Mouse (Mus musculus) left cerebral cortex, postnatal 14 days (tissue): ENCODE measurements at regions not wholly inside any gene's neighbourhood (a gene's known extent, or its start where the extent isn't known, plus 50 kb on each side); places are given as distances from the start of the nearest gene placed in this dataset.
A peak's percentile ranks its signal among the peaks of the same experiment; 100 is the strongest.

Source experiments
- DNase-seq, 2 experiments: peaks; one replicate each; pipeline ENCODE4 v3.0.0; 2021 to 2022; ENCODE audit warnings: low spot score in 2 of 2, mixed read lengths in 1 of 2
- intact Hi-C: fragments of 180-260 bp; cut with DNase I; formaldehyde crosslinking; loops from one replicate; pipeline ENCODE4 v1.15.1; 2025

DNA sequence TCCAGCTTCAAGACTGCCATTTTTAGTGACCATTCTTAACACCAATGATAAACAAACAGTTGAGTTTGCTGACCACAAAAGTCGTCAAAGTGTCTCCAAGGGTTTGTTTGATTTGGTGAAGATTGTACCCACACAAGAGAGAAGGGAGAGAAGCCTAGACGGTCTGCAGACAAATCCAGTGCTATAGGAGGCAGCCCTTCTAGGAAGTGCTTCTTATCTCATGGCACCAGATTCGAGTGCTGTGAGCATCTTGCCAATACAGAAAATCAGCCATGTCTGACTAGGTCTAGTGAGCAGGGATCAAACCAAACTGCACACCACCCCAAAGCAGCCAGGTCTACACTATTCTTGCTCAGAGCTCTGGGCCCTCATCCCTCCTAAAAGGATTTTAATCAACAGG, 416.4 kb downstream of the Fut8 start:
- intact Hi-C loops: no loop called here

DNA sequence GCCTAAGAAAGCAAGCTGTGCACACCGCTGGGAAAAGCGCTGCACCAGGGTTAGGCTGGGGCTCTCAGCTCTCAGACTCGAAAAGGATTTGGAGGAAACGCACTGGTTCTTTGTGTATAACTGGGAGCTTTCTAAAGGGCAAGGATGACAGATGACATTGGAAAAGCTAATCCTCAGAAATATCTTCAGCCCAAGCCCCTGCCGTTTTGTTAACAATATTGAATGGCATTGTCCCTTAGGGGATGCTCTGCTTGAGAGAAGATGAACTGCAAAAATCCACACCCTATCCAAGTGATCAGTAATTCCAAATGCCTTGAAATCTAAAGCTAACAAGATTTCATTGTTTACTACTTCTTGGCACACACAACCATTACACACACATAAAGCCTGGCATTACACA, 419.1 kb downstream of the Fut8 start:
- intact Hi-C loops: no loop called here
- no peak for DNase-seq

More for the DNA sequence above, 416.4 kb downstream of the Fut8 start:
- no peak for DNase-seq

DNA sequence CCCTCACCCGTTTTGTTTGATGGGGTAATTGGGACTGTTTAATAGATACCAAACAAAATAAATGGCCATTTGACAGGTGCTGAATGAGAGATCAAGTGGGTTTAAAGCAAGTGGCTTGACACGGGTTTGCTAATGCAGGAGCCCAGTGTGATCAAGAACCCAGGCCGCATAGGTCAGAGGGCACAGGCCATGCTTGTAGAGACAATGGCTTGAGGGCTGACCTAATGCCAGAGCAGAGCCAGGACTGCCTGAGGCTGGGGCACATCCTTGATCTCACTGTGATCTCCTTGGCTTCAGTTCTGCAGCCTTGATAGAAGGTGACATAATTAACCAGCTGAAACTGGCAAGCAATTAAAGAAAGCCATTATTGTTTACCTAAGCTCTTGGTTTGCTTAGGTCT, 420.0 kb downstream of the Fut8 start:
- DNase-seq: no peak
- intact Hi-C loops: no loop called here

DNA sequence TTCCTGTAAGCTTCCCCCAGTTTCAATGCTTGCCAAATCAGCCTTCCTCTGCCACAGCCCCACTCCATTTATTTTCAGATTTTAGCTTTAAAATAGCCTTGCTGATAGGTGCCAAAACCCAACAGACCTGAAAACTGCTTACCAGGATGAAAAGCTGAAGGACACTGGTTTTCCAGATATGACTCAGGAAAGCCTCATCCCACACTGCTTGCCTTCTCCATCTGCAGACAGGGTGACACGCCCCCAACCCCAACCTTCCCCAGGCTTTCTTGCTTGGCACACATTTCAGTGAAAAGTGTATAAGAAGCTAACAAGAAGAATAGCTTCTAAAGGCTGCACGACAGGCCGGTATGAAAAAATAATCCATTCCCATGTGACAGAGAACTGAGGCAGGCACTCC, 425.3 kb downstream of the Fut8 start:
- intact Hi-C loops: no loop called here
- DNase-seq: peak; percentile 9 to 23

DNA sequence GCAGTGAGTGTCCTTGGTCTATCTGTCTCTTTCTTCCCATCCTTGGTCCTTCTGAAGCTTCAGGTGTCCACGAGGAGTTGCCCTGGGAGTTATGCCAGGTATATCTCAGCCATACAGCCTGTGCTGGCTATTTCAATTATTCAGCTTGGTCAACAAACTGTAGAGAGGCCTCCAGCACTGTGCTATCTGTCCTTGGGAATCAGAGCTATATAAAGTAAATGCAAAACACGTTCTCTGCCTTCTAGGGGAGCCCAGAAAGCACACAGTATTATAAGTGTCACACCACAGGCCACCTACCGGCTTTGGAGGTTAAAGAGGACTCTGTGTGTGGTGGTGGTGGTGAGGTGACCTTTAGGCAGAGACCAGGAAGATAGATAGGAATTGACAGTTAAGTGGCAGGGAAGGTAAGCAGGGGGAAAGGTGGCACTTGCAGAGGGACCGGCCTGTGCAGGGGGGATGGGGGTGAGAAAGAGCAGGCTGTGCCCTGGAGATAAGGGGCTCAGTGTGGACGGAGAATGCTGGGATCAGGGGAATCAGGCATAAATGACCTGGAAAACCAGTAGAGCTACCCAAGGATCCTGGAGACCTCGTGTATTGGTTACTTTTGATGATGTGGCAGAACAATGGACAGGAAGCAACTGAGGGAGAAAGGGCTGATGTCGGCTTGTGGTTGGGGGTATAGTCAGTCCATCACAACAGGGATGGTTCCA, 425.9 kb downstream of the Fut8 start:
- no peak for DNase-seq
- intact Hi-C loops: no loop called here

DNA sequence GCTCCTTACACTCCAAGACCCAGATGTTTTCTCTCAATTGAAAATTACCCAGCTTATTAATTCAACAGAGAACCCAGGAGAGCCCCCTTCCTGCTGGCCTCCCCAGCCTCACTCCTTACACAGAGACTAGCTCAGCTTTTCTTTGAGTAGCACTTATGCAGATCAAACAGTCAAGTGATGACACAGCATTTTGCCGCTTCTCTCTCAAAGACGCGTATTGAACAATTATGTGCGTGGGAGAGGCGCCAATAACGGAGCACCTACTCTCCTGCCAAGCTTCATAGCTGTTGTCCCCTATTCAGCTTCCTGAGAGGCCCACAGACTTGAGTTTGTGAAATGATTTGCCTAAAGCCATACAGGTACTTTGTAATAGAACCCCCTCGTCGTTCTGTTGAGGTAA, 428.5 kb downstream of the Fut8 start:
- intact Hi-C loops: loop anchor here (5.0 kb wide), 2 partner anchors 424 to 664 kb away; no protein-coding TSS in a partner anchor
- DNase-seq: peak in 1 of 2 experiments; percentile 15

DNA sequence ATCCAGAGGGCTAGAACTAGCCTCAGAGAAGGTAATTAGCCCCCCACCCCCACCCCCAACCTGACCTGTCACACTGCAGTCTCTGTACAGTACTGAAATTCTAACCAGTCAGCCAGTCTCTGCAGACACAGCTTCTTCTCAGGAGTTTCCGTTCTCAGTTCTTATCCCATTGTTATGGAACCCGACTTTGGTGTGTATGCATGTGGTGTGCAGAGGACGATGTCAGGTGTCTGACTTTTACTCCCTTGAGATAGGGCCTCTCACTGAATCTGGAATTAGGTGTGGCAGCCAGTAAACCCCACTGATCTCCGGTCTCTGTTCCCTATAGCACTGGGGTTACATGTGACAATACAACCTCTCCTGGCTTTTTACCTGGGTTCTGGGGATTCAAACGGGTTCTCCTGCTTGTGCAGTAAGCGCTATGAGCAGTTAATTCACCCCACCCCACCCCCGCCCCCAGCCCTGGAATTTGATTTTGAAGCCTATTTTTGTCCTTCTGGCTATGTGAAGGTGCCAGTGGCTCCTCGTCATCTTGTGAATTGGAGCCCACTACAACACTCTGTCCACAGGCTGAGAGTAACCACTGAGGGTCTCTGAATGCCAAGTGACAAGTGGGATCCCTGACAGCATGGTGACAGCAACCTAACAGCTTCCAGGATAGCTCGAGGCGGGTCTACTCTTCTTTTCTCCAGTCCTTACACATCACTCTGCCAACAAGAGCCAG, 429.4 kb downstream of the Fut8 start:
- no peak for DNase-seq
- intact Hi-C loops: loop anchor here (5.0 kb wide), 2 partner anchors 425 to 665 kb away; no protein-coding TSS in a partner anchor

DNA sequence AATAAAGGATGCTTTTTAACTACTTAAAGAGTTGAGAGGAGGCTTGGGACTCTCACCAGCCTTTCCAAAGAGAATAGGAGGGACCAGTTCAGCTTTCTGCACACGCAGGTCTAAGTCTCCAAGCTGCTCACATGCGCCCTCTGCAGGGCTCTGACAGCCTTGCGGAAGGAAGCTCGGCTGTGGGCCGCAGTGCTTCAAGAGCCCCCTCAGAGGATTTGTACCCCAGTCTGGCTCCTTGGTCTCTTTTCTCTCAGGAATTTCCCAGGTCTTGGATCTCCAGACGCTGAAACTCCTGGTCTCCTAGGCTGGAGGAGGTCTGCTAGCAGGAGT, 429.9 kb downstream of the Fut8 start:
- DNase-seq: peak; percentile 61 to 77
- intact Hi-C loops: loop anchor here (5.0 kb wide), 2 partner anchors 426 to 666 kb away; no protein-coding TSS in a partner anchor

DNA sequence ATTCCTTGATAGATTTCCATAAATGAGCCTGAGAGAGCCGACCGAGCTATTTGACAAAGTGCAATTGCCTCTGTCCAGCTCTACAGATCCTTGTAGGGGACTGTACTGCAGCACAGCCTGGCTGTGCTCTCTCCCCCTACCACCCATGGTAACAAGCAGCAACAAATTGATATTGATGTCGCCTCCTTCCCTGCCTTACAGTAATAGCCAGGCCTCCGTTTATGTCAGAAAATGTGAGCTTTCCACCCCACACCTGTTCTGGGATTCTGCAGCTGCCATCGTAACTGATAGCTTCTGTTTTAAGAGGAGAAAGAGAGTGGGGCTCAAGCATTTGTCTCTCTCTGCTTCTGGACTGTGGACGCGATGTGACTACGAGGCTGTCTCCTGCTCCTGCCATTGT, 432.6 kb downstream of the Fut8 start:
- intact Hi-C loops: loop anchor here (10.0 kb wide), 1 partner anchor 114 kb away; no protein-coding TSS in a partner anchor

DNA sequence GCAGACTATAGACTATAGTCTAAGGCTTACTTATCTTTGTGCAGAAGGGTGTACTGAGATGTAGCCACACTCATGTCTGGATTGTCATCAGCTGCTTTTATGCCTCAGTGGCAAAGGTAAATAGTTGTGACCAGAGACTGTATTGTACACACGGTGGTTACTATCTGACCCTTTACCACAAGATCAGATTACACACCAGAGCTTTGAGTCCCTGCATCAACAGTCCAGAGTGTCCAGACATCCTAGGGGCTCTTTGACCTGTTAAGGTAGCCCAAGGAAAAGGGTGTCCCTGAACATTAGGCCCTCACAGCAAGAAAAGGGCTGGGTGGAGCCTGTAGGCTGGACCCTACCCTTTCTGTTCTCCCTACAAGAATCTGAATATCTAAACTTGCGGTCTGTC, 436.4 kb downstream of the Fut8 start:
- DNase-seq: no peak
- intact Hi-C loops: loop anchor here (10.0 kb wide), 1 partner anchor 110 kb away; no protein-coding TSS in a partner anchor

More for the DNA sequence above, 432.6 kb downstream of the Fut8 start:
- no peak for DNase-seq

DNA sequence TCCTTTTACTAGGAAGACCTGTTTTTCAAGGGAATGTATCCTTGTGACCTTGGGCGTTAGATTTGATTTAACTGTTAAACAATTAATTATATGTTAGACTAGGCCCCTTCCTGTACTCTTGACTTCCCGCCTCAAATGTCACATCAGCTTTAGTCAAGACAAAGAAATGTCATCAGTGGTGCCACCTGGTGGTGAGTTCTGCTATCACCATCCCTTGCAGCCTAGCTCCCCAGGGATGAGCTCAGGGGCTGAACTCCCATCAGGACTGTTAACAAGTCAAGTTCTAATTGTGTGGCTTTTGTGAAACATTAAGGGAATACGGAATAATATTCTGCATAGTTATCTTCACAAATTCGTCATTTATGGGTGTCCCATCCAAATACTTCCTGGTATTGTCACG, 436.8 kb downstream of the Fut8 start:
- intact Hi-C loops: loop anchor here (10.0 kb wide), 1 partner anchor 110 kb away; no protein-coding TSS in a partner anchor
- DNase-seq: peak; percentile 22 to 34

DNA sequence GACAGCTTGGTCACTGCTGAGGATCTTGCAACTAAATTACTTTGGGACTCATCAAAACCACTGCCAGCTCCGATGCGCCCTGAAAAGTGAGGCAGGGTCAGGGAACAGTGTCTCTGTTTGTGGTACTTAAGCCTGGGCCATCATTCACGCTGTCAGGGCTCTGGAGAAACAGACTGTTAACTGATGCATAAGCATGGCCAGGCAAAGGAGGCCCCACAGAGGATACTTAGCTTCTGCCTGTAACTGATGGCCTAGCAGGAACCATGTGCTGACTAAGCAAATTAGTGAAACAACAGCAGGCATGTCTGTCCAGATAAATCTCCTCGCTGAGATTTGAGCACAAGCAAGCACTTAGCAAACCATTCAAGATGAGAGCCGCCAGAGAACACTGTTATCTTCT, 440.1 kb downstream of the Fut8 start:
- intact Hi-C loops: loop anchor here (10.0 kb wide), 1 partner anchor 107 kb away; no protein-coding TSS in a partner anchor
- DNase-seq: no peak

DNA sequence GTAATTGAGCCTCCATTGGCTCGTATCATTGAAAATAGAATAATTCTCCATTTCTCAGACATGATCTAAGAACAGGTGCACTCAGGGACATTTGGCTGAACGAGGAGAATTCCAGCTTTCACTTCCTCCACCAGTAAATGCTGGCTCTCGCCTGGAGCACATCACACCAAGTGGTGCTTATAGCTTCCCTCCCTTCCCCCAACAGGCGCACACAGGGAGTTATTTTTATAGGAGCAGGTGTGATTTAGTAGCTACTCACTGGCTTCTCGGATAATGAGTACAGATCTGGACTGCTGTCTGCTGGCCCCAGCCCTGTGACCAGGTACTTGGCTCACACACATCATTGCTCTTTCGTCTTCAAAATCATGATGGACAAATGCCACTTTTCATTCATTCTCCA, 456.2 kb downstream of the Fut8 start:
- peak in 1 of 2 experiments; percentile 25 for DNase-seq
- intact Hi-C loops: no loop called here

DNA sequence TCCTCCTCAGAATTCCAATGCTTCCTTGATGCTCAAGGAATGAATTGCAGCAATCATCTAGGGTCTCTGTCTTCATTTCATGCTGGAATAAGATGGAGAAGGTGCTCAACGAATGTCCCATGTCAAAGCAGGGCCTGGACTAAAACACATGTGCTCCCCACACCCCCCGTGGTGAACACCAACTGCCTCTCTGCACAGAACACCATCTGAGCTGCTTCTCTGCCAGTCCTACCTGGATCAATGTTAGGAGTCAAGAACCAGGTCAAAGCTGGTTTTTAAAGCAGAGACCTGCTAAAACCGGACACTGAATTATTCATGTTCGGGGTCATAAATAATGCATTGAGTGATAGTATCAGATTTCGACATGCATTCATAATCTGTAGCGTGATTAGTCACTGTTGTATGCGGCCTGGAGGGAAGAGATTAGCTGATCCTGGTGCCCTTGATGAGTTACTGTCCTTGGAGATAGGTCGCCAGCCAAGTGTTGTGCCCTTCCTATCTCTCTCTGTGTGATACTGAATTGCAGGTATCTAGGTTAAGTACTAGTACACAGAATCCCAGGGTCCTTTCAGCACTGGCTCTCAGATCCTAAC, 458.2 kb downstream of the Fut8 start:
- intact Hi-C loops: no loop called here
- no peak for DNase-seq

DNA sequence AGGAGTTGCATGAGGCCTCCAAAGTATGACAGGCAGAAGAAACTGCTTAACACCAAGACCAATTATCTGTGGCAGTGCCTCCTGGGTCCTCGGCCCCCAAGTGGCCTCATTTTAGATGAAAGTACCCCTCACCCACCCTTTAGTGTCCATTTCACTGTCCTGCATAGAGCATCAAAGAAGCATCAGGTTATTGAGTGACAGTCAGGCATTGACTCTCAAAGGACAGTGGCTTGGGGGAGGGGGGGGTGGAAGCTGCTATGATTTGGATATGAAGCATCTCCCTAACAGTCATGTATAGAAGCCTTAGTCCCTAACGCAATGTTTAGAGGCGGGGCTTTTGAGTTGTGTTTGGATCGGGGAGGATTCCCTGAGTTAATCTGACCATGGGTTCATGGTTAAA, 458.7 kb downstream of the Fut8 start:
- no peak for DNase-seq
- intact Hi-C loops: no loop called here

DNA sequence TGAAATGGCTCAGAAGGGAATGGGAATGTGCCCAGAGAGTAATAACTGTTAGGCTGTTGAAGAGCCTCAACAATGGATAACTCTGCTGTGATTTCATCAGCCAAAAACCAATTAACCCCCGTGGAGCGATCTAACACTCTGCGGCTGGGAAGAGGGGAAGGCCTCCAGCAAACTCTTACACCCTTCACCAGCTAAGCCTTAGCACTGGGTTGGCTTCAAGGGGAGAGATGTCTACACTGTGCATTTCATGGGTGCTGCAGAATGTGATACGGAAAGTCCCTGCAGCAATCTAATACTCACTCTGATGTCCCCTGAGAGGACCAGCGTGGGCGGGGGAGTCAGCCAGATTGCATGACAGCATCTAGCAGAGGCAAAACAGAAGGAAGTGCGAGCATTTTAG, 460.2 kb downstream of the Fut8 start:
- intact Hi-C loops: no loop called here
- no peak for DNase-seq

DNA sequence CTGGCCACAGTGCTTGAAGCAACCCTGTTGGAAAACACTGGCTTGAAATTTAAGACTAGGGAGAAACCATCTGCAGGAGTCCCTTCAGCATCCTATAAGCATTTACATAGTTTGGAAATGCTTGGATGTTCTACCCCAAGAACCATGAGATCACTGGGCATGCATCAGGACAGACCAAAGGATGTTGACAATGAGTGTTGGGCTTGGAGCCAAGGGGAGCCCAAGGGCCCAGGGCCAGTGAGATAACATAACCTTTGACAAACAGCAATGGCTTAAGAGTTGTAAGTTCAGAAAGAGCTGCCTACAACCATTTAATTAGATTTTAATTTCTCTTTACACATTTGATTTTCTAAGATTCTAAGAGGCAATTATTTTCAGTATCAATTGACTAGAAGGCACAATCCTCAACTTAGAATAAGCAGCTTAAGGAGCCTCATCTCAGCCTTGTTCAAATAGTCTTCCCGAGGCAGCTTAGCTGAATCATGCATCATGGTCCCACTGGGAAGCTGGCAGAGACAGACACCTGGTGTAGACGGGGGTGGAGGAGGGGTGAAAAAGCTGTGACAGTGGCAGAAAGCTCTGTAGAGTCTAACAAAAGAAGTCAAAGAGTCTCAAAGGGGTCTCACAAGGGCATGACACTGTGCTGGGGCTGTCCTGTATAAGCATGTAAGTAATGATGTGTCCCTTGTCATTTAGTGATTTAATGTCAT, 462.1 kb downstream of the Fut8 start:
- intact Hi-C loops: no loop called here
- peak; percentile 8 to 10 for DNase-seq

DNA sequence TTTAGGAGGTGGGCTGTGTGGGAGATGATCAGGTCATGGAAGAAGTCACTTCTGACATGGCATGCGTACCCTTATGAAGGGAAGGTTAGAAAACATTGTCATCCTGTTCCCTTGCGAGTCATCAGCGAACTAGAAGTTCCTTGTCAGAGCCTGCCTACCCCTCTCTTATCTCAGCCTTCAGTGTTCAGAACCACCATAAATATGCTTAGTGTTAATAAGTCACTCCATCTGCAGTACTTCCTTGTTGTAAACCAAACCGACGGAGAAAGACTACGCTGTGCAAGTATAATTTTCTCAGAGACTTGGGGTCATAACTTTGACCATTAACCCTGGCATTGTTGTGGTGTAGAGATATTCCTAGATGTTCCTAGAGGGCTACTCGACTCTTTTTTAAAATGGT, 477.6 kb downstream of the Fut8 start:
- intact Hi-C loops: no loop called here
- DNase-seq: no peak

DNA sequence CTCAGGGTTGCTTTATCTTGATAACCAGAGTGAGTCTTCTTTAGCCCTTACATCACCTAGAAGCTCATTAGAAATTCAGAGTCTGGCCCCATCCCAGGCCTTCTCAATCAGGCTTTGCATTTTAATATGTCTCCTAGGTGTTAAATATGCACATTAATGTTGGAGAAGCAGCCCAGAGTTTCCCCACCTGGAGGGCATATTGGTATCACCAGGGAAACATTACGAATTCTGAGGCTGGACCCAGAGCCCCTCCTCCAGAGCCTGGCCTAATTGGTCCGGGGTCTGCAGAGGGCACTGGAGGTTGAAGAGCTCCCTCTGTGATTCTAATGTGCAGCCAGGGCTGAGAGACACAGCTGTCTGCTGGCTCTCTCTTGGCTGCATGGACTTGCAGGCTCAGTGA, 478.1 kb downstream of the Fut8 start:
- no peak for DNase-seq
- intact Hi-C loops: no loop called here

DNA sequence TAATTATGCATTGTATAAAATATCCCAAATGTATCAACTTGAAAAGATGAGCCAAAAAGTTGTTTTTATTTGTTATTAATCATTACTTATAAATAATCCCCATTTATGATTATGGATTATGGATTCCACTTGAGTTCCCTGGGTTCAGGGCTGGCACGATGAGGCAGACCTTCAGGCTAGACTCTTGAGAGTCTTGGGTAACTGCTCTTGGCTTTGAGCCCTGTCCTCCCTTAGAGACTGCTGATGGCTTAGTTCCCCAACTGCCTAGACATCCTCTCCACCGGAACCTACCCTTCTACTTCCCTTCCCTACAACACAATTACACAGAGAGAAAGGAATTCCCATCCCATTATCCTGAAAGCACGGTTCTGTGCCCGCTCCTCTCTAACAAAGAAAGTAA, 466.3 kb upstream of the Gm6657 start:
- intact Hi-C loops: loop anchor here (10.0 kb wide), 1 partner anchor 267 kb away; no protein-coding TSS in a partner anchor
- no peak for DNase-seq
